Mouse (Mus musculus): ENCODE results near the gene Ccdc9.

DNA sequence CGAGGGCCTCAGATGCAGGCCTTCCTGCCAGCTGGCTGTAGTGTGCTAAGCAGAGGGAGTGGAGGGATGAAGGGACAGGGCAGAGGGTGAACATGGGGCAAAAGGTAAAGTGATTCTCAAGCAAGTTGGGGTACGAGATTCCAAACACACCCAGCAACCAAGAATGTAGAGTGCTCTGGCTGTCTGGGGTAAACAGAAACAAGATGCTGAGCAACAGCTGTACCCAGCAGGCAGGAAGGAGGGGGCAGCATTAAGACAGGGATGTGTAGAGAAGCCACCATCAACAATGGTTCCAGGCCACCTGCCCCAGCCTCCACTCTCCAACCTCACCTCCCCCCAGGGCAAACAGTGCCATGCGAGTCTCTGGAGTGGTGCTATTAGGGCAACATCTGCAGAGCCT, 42.6 kb upstream of the Ccdc9 start:
- no peak for TF ChIP-seq CTCF (IDR thresholded peaks at IDR 0.05; ENCODE audit: low read depth, low read length)
- TF ChIP-seq POLR2A (IDR thresholded peaks at IDR 0.05; ENCODE audit: extremely low read depth, insufficient read depth, low read length) = no peak

All from liver, adult 2 months (tissue).